Mouse (Mus musculus): ENCODE data around the gene Defa34. TPM values are rescaled to one million over a fixed set of nuclear protein-coding genes. Genes with fewer than 3 reads are reported as not detected.
"Not testable (repeated sequence)": the region's sequence is repeated elsewhere in the genome, so short reads cannot be mapped to it uniquely, and the experiment has no call there.

Defa34 gene
- not detected in 2 replicates for polyA plus RNA-seq (2015; fragmentation: Nextera tagmentation; extraction: Ambion mirVana)

- not testable (repeated sequence) for H3K27ac ChIP-seq; H3K27me3 ChIP-seq; H3K4me1 ChIP-seq (replicated peaks)
Observed at GRCm38 (mm10) chr8:21665497-21665896, at the start of gene Defa34. Gene Defa34, plus strand, starts transcription at chr8:21665797.

GRCm38 (mm10) chr8:21617883-21618282, 47.7 kb upstream of the Defa34 start, which contains the start of gene Defa26:
Gene Defa26, plus strand, starts transcription at chr8:21618183.
- H3K4me2 ChIP-seq; H3K9ac ChIP-seq; H3K27me3 ChIP-seq; ATAC-seq (ENCODE audit: low read depth); H3K4me3 ChIP-seq (replicated peaks); DNase-seq; H3K9me3 ChIP-seq (replicated peaks); H3K36me3 ChIP-seq; H3K27ac ChIP-seq; H3K4me1 ChIP-seq (replicated peaks): not testable (repeated sequence)
- 80% methylated on average over 1 of the region's 1 CpGs for WGBS (ENCODE audit: insufficient replicate concordance)

More at GRCm38 (mm10) chr8:21665497-21665896, at the start of gene Defa34:
- H3K9me3 ChIP-seq (replicated peaks); H3K4me2 ChIP-seq; ATAC-seq (ENCODE audit: low read depth); H3K4me3 ChIP-seq (replicated peaks); DNase-seq; H3K9ac ChIP-seq; H3K36me3 ChIP-seq: not testable (repeated sequence)
- 50% methylated on average over 1 of the region's 1 CpGs for WGBS (ENCODE audit: insufficient replicate concordance)

GRCm38 (mm10) chr8:21655480-21655879, 10.1 kb upstream of the Defa34 start, which contains the start of gene Defa17:
Gene Defa17, plus strand, starts transcription at chr8:21655780.
- H3K27ac ChIP-seq; H3K4me1 ChIP-seq (replicated peaks); H3K36me3 ChIP-seq; H3K9ac ChIP-seq; H3K4me2 ChIP-seq; H3K4me3 ChIP-seq (replicated peaks); DNase-seq; H3K9me3 ChIP-seq (replicated peaks); ATAC-seq (ENCODE audit: low read depth); H3K27me3 ChIP-seq: not testable (repeated sequence)
- WGBS (ENCODE audit: insufficient replicate concordance): no CpG with 5 or more reads among the region's 2 CpGs

GRCm38 (mm10) chr8:21703545-21703944, 37.9 kb downstream of the Defa34 start, which contains the start of gene AY761184:
Gene AY761184, minus strand, starts transcription at chr8:21703645.
- H3K27ac ChIP-seq: not testable (repeated sequence)

More at GRCm38 (mm10) chr8:21703545-21703944, 37.9 kb downstream of the Defa34 start, which contains the start of gene AY761184:
- ATAC-seq (ENCODE audit: low read depth); H3K9me3 ChIP-seq (replicated peaks); H3K4me1 ChIP-seq (replicated peaks); H3K4me3 ChIP-seq (replicated peaks); H3K4me2 ChIP-seq; DNase-seq; H3K36me3 ChIP-seq; H3K27me3 ChIP-seq; H3K9ac ChIP-seq: not testable (repeated sequence)
- WGBS (ENCODE audit: insufficient replicate concordance): 49% methylated on average over 2 of the region's 2 CpGs

Other genes starting within 250 kb of the Defa34 start
- not detected in 2 replicates for gene Defa36, start 238.4 kb upstream of the Defa34 start, polyA plus RNA-seq (2015; fragmentation: Nextera tagmentation; extraction: Ambion mirVana)
- not detected in 2 replicates for gene Gm7849, start 209.2 kb upstream of the Defa34 start, polyA plus RNA-seq (2015; fragmentation: Nextera tagmentation; extraction: Ambion mirVana)
- gene Defa20, start 156.5 kb upstream of the Defa34 start, polyA plus RNA-seq (2015; fragmentation: Nextera tagmentation; extraction: Ambion mirVana): not detected in 2 replicates
- not detected in 2 replicates for gene Defa32, start 136.8 kb upstream of the Defa34 start, polyA plus RNA-seq (2015; fragmentation: Nextera tagmentation; extraction: Ambion mirVana)
- not detected in 2 replicates for gene Defa37, start 100.4 kb upstream of the Defa34 start, polyA plus RNA-seq (2015; fragmentation: Nextera tagmentation; extraction: Ambion mirVana)
- not detected in 2 replicates for gene Defa28, start 82.8 kb upstream of the Defa34 start, polyA plus RNA-seq (2015; fragmentation: Nextera tagmentation; extraction: Ambion mirVana)
- gene Gm7861, start 71.3 kb upstream of the Defa34 start, polyA plus RNA-seq (2015; fragmentation: Nextera tagmentation; extraction: Ambion mirVana): not detected in 2 replicates
- not detected in 2 replicates for gene Defa26, start 47.6 kb upstream of the Defa34 start, polyA plus RNA-seq (2015; fragmentation: Nextera tagmentation; extraction: Ambion mirVana)
- gene Defa17, start 10.0 kb upstream of the Defa34 start, polyA plus RNA-seq (2015; fragmentation: Nextera tagmentation; extraction: Ambion mirVana): not detected in 2 replicates
- not detected in 2 replicates for gene AY761184, start 37.8 kb downstream of the Defa34 start, polyA plus RNA-seq (2015; fragmentation: Nextera tagmentation; extraction: Ambion mirVana)
- gene Defa24, start 68.7 kb downstream of the Defa34 start, polyA plus RNA-seq (2015; fragmentation: Nextera tagmentation; extraction: Ambion mirVana): not detected in 2 replicates
- gene Defb50, start 157.7 kb downstream of the Defa34 start, polyA plus RNA-seq (2015; fragmentation: Nextera tagmentation; extraction: Ambion mirVana): not detected in 2 replicates
- not detected in 2 replicates for gene Defb2, start 174.1 kb downstream of the Defa34 start, polyA plus RNA-seq (2015; fragmentation: Nextera tagmentation; extraction: Ambion mirVana)
- not detected in 2 replicates for gene Defb10, start 193.1 kb downstream of the Defa34 start, polyA plus RNA-seq (2015; fragmentation: Nextera tagmentation; extraction: Ambion mirVana)
- gene Defb9, start 219.6 kb downstream of the Defa34 start, polyA plus RNA-seq (2015; fragmentation: Nextera tagmentation; extraction: Ambion mirVana): not detected in 2 replicates
- not detected in 2 replicates for gene Defb11, start 240.6 kb downstream of the Defa34 start, polyA plus RNA-seq (2015; fragmentation: Nextera tagmentation; extraction: Ambion mirVana)

All from liver, embryonic 13.5 days (tissue).